Mouse (Mus musculus): ENCODE data around the gene Ciz1.

Ciz1 gene

GRCm38 (mm10) chr2:32376963-32377362 is 24.8 kb downstream of the Ciz1 start:
- no peak for DNase-seq (ENCODE audit: low read depth, low spot score)

GRCm38 (mm10) chr2:32380001-32380500 is 27.9 kb downstream of the Ciz1 start:
- no peak for DNase-seq (ENCODE audit: low read depth, low spot score)

- DNase-seq (ENCODE audit: low read depth, low spot score): peak; percentile 45
Observed at GRCm38 (mm10) chr2:32381141-32381774, 29.1 kb downstream of the Ciz1 start.

GRCm38 (mm10) chr2:32381775-32382223 is 29.7 kb downstream of the Ciz1 start, which contains the start of gene 1110008P14Rik:
Gene 1110008P14Rik, minus strand, starts transcription at chr2:32381938.
- peak; percentile 93 for DNase-seq (ENCODE audit: low read depth, low spot score)

- no peak for DNase-seq (ENCODE audit: low read depth, low spot score)
Observed at GRCm38 (mm10) chr2:32382689-32383088, 30.6 kb downstream of the Ciz1 start.

- no peak for DNase-seq (ENCODE audit: low read depth, low spot score)
Observed at GRCm38 (mm10) chr2:32387706-32388490, 35.8 kb downstream of the Ciz1 start, which contains the start of gene Lcn2. Gene Lcn2, minus strand, starts transcription at chr2:32388252.

- no peak for DNase-seq (ENCODE audit: low read depth, low spot score)
Observed at GRCm38 (mm10) chr2:32389157-32389556, 37.0 kb downstream of the Ciz1 start.

- peak; percentile 48 for DNase-seq (ENCODE audit: low read depth, low spot score)
Observed at GRCm38 (mm10) chr2:32390871-32391270, 38.7 kb downstream of the Ciz1 start.

- DNase-seq (ENCODE audit: low read depth, low spot score): no peak
Observed at GRCm38 (mm10) chr2:32392063-32392462, 39.9 kb downstream of the Ciz1 start.

GRCm38 (mm10) chr2:32394973-32395372 is 42.8 kb downstream of the Ciz1 start:
- DNase-seq (ENCODE audit: low read depth, low spot score): peak; percentile 60

GRCm38 (mm10) chr2:32395484-32395945 is 43.4 kb downstream of the Ciz1 start, which contains the start of gene Ptges2:
Gene Ptges2, plus strand, starts transcription at chr2:32395896.
- DNase-seq (ENCODE audit: low read depth, low spot score): peak; percentile 90

- DNase-seq (ENCODE audit: low read depth, low spot score): peak; percentile 96
Observed at GRCm38 (mm10) chr2:32395946-32396621, 44.0 kb downstream of the Ciz1 start.

- DNase-seq (ENCODE audit: low read depth, low spot score): no peak
Observed at GRCm38 (mm10) chr2:32396695-32397094, 44.6 kb downstream of the Ciz1 start.

- peak; percentile 97 for DNase-seq (ENCODE audit: low read depth, low spot score)
Observed at GRCm38 (mm10) chr2:32404663-32405062, 52.5 kb downstream of the Ciz1 start.

GRCm38 (mm10) chr2:32407144-32407824 is 55.2 kb downstream of the Ciz1 start:
- no peak for DNase-seq (ENCODE audit: low read depth, low spot score)

GRCm38 (mm10) chr2:32408429-32409424 is 56.6 kb downstream of the Ciz1 start:
- DNase-seq (ENCODE audit: low read depth, low spot score): no peak

GRCm38 (mm10) chr2:32411407-32411806 is 59.3 kb downstream of the Ciz1 start:
- no peak for DNase-seq (ENCODE audit: low read depth, low spot score)

- DNase-seq (ENCODE audit: low read depth, low spot score): no peak
Observed at GRCm38 (mm10) chr2:32412742-32413531, 60.8 kb downstream of the Ciz1 start.

GRCm38 (mm10) chr2:32413936-32414335 is 61.8 kb downstream of the Ciz1 start:
- DNase-seq (ENCODE audit: low read depth, low spot score): no peak
